Mouse (Mus musculus) midbrain, embryonic 16.5 days (tissue): ENCODE measurements around the gene Zbtb32. TPM values are rescaled to one million over a fixed set of nuclear protein-coding genes. Genes with fewer than 3 reads are reported as not detected.
A peak's percentile ranks its signal among the peaks of the same experiment; 100 is the strongest.

Experiments used
- ATAC-seq: fragments of 200-750 bp; cut with Nextera tagmentation; 2 replicates; pipeline ENCODE4 v1.8.0; 2017; ENCODE audit warnings: moderate TSS enrichment
- H3K27ac ChIP-seq: fragments of 300-500 bp; sonication (generic); 2 replicates; pipeline ENCODE4 v1.5.1; 2014; ENCODE audit warnings: mild to moderate bottlenecking, low read length, mixed read lengths
- H3K27me3 ChIP-seq: fragments of 300-500 bp; sonication (generic); 2 replicates; pipeline ENCODE4 v1.6.1; 2014; ENCODE audit warnings: low read depth, low read length, mixed read lengths; ENCODE audit not compliant: control insufficient read depth, insufficient read depth
- H3K36me3 ChIP-seq: fragments of 300-500 bp; sonication (generic); 2 replicates; pipeline ENCODE4 v1.6.1; 2014; ENCODE audit warnings: mild to moderate bottlenecking, low read length, moderate library complexity, mixed read lengths; ENCODE audit not compliant: control insufficient read depth, insufficient read depth
- H3K4me1 ChIP-seq: fragments of 300-500 bp; sonication (generic); 2 replicates; pipeline ENCODE4 v1.6.1; 2014; ENCODE audit warnings: mild to moderate bottlenecking, low read length, mixed read lengths; ENCODE audit not compliant: control insufficient read depth, insufficient read depth
- H3K4me2 ChIP-seq: fragments of 300-500 bp; sonication (generic); 2 replicates; pipeline ENCODE4 v1.6.1; 2014; ENCODE audit warnings: mild to moderate bottlenecking, low read length, mixed read lengths
- H3K4me3 ChIP-seq: fragments of 300-500 bp; sonication (generic); 2 replicates; pipeline ENCODE4 v1.5.1; 2014; ENCODE audit warnings: low read depth, mild to moderate bottlenecking, low read length, moderate library complexity, mixed read lengths
- H3K9ac ChIP-seq: fragments of 300-500 bp; sonication (generic); 2 replicates; pipeline ENCODE4 v1.6.1; 2014; ENCODE audit warnings: low read depth, low read length, mixed read lengths
- H3K9me3 ChIP-seq: fragments of 300-500 bp; sonication (generic); replicated peaks from 2 replicates; pipeline ENCODE4 v1.6.1; 2014; ENCODE audit warnings: mild to moderate bottlenecking, low read length, mixed read lengths; ENCODE audit not compliant: control insufficient read depth, poor library complexity, severe bottlenecking
- WGBS: fragments of 180-500 bp; shearing (Covaris S2); extraction: QIAGEN DNeasy Blood & Tissue Kit; methylation state at CpG from one replicate; pipeline ENCODE4 v1.1.7; 2014; 5-methylcytosine and 5-hydroxymethylcytosine counted together
- polyA plus RNA-seq: library from polyadenylated mRNA; unstranded; fragments of >200 nt; fragmentation: Nextera tagmentation; extraction: Ambion mirVana; gene quantifications from 2 replicates; pipeline ENCODE4 v1.2.1, GENCODE M21; 2015

The Zbtb32 gene
- polyA plus RNA-seq, 1 experiment from 2014 or later: 0.20 TPM

- Histone ChIP-seq H3K27me3 (peaks cover 7% of the 10 kb centered on the region), H3K9me3 (no peaks in the 10 kb centered on the region), H3K36me3 (peaks cover 8% of the 10 kb centered on the region; the same call in 1 of the 2 replicates), H3K27ac (peak within 1 kb of the TSS; percentile 54), H3K4me2 (peak within 1 kb of the TSS; percentile 96), H3K4me1 (peaks cover 9% of the 10 kb centered on the region), H3K4me3 (peak within 1 kb of the TSS; percentile 69), H3K9ac (peak within 1 kb of the TSS; percentile 72)
- ATAC-seq: peak; percentile 93
- WGBS: 1% methylated on average over 44 of the region's 44 CpGs
Observed at GRCm38 (mm10) chr7:30625530-30626384, 27.0 kb upstream of the Zbtb32 start, which contains the start of gene Cox6b1. Gene Cox6b1, minus strand, starts transcription at chr7:30626151.

- Histone ChIP-seq H3K9me3 (no peaks in the 10 kb centered on the region), H3K4me3 (no peak overlapping the region), H3K4me2 (no peak overlapping the region), H3K36me3 (peaks cover 27% of the 10 kb centered on the region), H3K9ac (no peak overlapping the region), H3K27ac (no peak overlapping the region), H3K4me1 (no peaks in the 10 kb centered on the region), H3K27me3 (no peaks in the 10 kb centered on the region)
- no peak for ATAC-seq
- 88% methylated on average over 3 of the region's 3 CpGs for WGBS
Observed at GRCm38 (mm10) chr7:30619202-30619601, 20.5 kb upstream of the Zbtb32 start.

GRCm38 (mm10) chr7:30618658-30619057 is 19.9 kb upstream of the Zbtb32 start:
- Histone ChIP-seq H3K9ac (no peak overlapping the region), H3K4me3 (no peak overlapping the region), H3K36me3 (peaks cover 26% of the 10 kb centered on the region), H3K27me3 (no peaks in the 10 kb centered on the region), H3K9me3 (no peaks in the 10 kb centered on the region), H3K27ac (no peak overlapping the region), H3K4me1 (no peaks in the 10 kb centered on the region), H3K4me2 (no peak overlapping the region)
- 95% methylated on average over 9 of the region's 9 CpGs for WGBS
- ATAC-seq: no peak

GRCm38 (mm10) chr7:30615049-30615760 is 16.5 kb upstream of the Zbtb32 start:
- Histone ChIP-seq H3K4me3 (no peak overlapping the region), H3K4me2 (no peak overlapping the region), H3K27me3 (no peaks in the 10 kb centered on the region), H3K36me3 (peaks cover 21% of the 10 kb centered on the region), H3K9me3 (no peaks in the 10 kb centered on the region), H3K27ac (no peak overlapping the region), H3K4me1 (no peaks in the 10 kb centered on the region), H3K9ac (no peak overlapping the region)
- ATAC-seq: no peak; the same call in 1 of the 2 replicates
- WGBS: 66% methylated on average over 5 of the region's 5 CpGs

GRCm38 (mm10) chr7:30614454-30614853 is 15.7 kb upstream of the Zbtb32 start:
- 81% methylated on average over 2 of the region's 2 CpGs for WGBS
- no peaks in the 10 kb centered on the region for H3K4me1 ChIP-seq
- H3K27me3 ChIP-seq: no peaks in the 10 kb centered on the region
- H3K4me2 ChIP-seq: no peak overlapping the region
- no peak for ATAC-seq
- no peak overlapping the region for H3K27ac ChIP-seq
- no peak overlapping the region for H3K4me3 ChIP-seq
- no peak overlapping the region for H3K9ac ChIP-seq
- peaks cover 21% of the 10 kb centered on the region for H3K36me3 ChIP-seq
- H3K9me3 ChIP-seq: no peaks in the 10 kb centered on the region

- H3K9me3 ChIP-seq: no peaks in the 10 kb centered on the region
- H3K27ac ChIP-seq: no peak overlapping the region
- ATAC-seq: no peak
- H3K4me2 ChIP-seq: no peak overlapping the region
- peaks cover 13% of the 10 kb centered on the region for H3K36me3 ChIP-seq
- H3K27me3 ChIP-seq: no peaks in the 10 kb centered on the region
- H3K4me3 ChIP-seq: no peak overlapping the region
- H3K4me1 ChIP-seq: no peaks in the 10 kb centered on the region
- no peak overlapping the region for H3K9ac ChIP-seq
- 23% methylated on average over 14 of the region's 14 CpGs for WGBS
Observed at GRCm38 (mm10) chr7:30613529-30614112, 14.9 kb upstream of the Zbtb32 start.

GRCm38 (mm10) chr7:30612654-30613402 is 14.1 kb upstream of the Zbtb32 start, which contains the start of gene Upk1a:
Gene Upk1a, minus strand, starts transcription at chr7:30612847.
- no peaks in the 10 kb centered on the region for H3K27me3 ChIP-seq
- no peak for ATAC-seq
- H3K4me1 ChIP-seq: no peaks in the 10 kb centered on the region
- H3K36me3 ChIP-seq: peaks cover 11% of the 10 kb centered on the region
- no peak within 1 kb of the TSS for H3K4me2 ChIP-seq
- H3K9ac ChIP-seq: no peak within 1 kb of the TSS
- no peaks in the 10 kb centered on the region for H3K9me3 ChIP-seq
- H3K27ac ChIP-seq: no peak within 1 kb of the TSS
- 83% methylated on average over 8 of the region's 8 CpGs for WGBS
- no peak within 1 kb of the TSS for H3K4me3 ChIP-seq

GRCm38 (mm10) chr7:30610043-30610442 is 11.3 kb upstream of the Zbtb32 start:
- Histone ChIP-seq H3K4me2 (no peak overlapping the region), H3K4me3 (no peak overlapping the region), H3K9me3 (no peaks in the 10 kb centered on the region), H3K27me3 (no peaks in the 10 kb centered on the region), H3K9ac (no peak overlapping the region), H3K27ac (no peak overlapping the region), H3K4me1 (no peaks in the 10 kb centered on the region), H3K36me3 (no peaks in the 10 kb centered on the region)
- ATAC-seq: no peak
- 69% methylated on average over 7 of the region's 7 CpGs for WGBS
